In genomic region chr16:95438848-95439540, GRCm38 (mm10) we compare ENCODE assay signal across 8 mouse cellular contexts.
DNase-seq lines count a peak whose midpoint lies in the region; ATAC-seq and TF ChIP-seq lines count a peak whose summit lies in the region.

No protein-coding gene starts in this region.

- no peak for DNase-seq in gastrocnemius, adult 2 months
- DNase-seq in gastrocnemius, postnatal 4 days (ENCODE audit: low spot score in 2 of 2) = no peak
- DNase-seq in stomach, postnatal 0 days (ENCODE audit: low spot score) = no peak
- DNase-seq in midbrain, postnatal 0 days (ENCODE audit: low spot score) = no peak
- DNase-seq in right cerebral cortex, adult 2 months (ENCODE audit: low spot score in 2 of 2) = no peak
- DNase-seq in layer of hippocampus, adult 8-10 months (ENCODE audit: low spot score in 2 of 2) = no peak

- WGBS in liver, embryonic 15.5 days (ENCODE audit: insufficient replicate concordance) = 14% methylated on average over 17 of the region's 17 CpGs
- 59% methylated on average over 17 of the region's 17 CpGs for WGBS in stomach, postnatal 0 days
- WGBS in midbrain, postnatal 0 days = 80% methylated on average over 17 of the region's 17 CpGs

- ATAC-seq in hematopoietic stem cell, adult 5-6 weeks (replicated peaks in 1 of 2; ENCODE audit: insufficient read depth in 1 of 2, low FRiP score in 2 of 2, low TSS enrichment in 1 of 2, low read depth in 1 of 2, poor library complexity in 2 of 2, severe bottlenecking in 2 of 2) = peak; percentile 62 to 70
- peak; percentile 53 for ATAC-seq in liver, embryonic 15.5 days (ENCODE audit: insufficient read depth)
- peak; percentile 29; the same call in 1 of the 2 replicates for ATAC-seq in stomach, postnatal 0 days (ENCODE audit: low FRiP score, low TSS enrichment)
- no peak for ATAC-seq in midbrain, postnatal 0 days (ENCODE audit: low FRiP score)

- peak overlapping the region; percentile 86 for H3K27ac ChIP-seq in gastrocnemius, adult 2 months
- 0 out of 2 replicates have a peak overlapping the region, but pooled peaks have one; percentile 38 for H3K27ac ChIP-seq in liver, embryonic 15.5 days (replicated peaks)
- H3K27ac ChIP-seq in stomach, postnatal 0 days (replicated peaks) = no peak overlapping the region; the same call in 1 of the 2 replicates
- H3K27ac ChIP-seq in midbrain, postnatal 0 days (ENCODE audit: low read depth, low read length) = no peak overlapping the region

- no peak overlapping the region for H3K9ac ChIP-seq in liver, embryonic 15.5 days
- H3K9ac ChIP-seq in stomach, postnatal 0 days (ENCODE audit: low read length) = no peak overlapping the region
- H3K9ac ChIP-seq in midbrain, postnatal 0 days (replicated peaks; ENCODE audit: low read length, poor library complexity, severe bottlenecking) = no peak overlapping the region

- TF ChIP-seq EP300 in stomach, postnatal 0 days (optimal IDR thresholded peaks at IDR 0.05) = no peak

- no peak for TF ChIP-seq CTCF in gastrocnemius, adult 2 months (IDR thresholded peaks at IDR 0.05)
- no peak for TF ChIP-seq CTCF in stomach, postnatal 0 days (IDR thresholded peaks at IDR 0.05; ENCODE audit: low read depth)
- no peak for TF ChIP-seq CTCF in midbrain, postnatal 0 days (IDR thresholded peaks at IDR 0.05)

- peaks cover 13% of the 10 kb centered on the region; the same call in 1 of the 2 replicates for H3K27me3 ChIP-seq in liver, embryonic 15.5 days
- no peaks in the 10 kb centered on the region for H3K27me3 ChIP-seq in stomach, postnatal 0 days (ENCODE audit: control insufficient read depth, insufficient read depth, low read length)
- H3K27me3 ChIP-seq in midbrain, postnatal 0 days (ENCODE audit: insufficient read depth, low read length) = no peaks in the 10 kb centered on the region

- H3K36me3 ChIP-seq in liver, embryonic 15.5 days (replicated peaks) = no peaks in the 10 kb centered on the region
- H3K36me3 ChIP-seq in stomach, postnatal 0 days (ENCODE audit: control insufficient read depth, insufficient read depth, low read length) = no peaks in the 10 kb centered on the region
- no peaks in the 10 kb centered on the region for H3K36me3 ChIP-seq in midbrain, postnatal 0 days (ENCODE audit: insufficient read depth, low read length)

- intact Hi-C loops in gastrocnemius, adult 2 months (cut with DNase I) = no loop called here

- peaks cover 35% of the 10 kb centered on the region for H3K4me1 ChIP-seq in liver, embryonic 15.5 days (replicated peaks)
- H3K4me1 ChIP-seq in stomach, postnatal 0 days (replicated peaks; ENCODE audit: control insufficient read depth, insufficient read depth) = no peaks in the 10 kb centered on the region
- H3K4me1 ChIP-seq in midbrain, postnatal 0 days (ENCODE audit: insufficient read depth, low read length) = no peaks in the 10 kb centered on the region; the same call in none of the 2 replicates

- peak overlapping the region; percentile 52 for H3K4me3 ChIP-seq in gastrocnemius, adult 2 months
- H3K4me3 ChIP-seq in liver, embryonic 15.5 days (replicated peaks) = no peak overlapping the region
- H3K4me3 ChIP-seq in stomach, postnatal 0 days (ENCODE audit: low read depth, low read length) = no peak overlapping the region
- H3K4me3 ChIP-seq in midbrain, postnatal 0 days (ENCODE audit: low read depth, low read length) = no peak overlapping the region

- peak overlapping the region; percentile 40 for H3K4me2 ChIP-seq in liver, embryonic 15.5 days
- no peak overlapping the region for H3K4me2 ChIP-seq in stomach, postnatal 0 days (replicated peaks; ENCODE audit: low read depth)
- no peak overlapping the region for H3K4me2 ChIP-seq in midbrain, postnatal 0 days (ENCODE audit: low read depth, low read length, poor library complexity, severe bottlenecking)

- no peaks in the 10 kb centered on the region for H3K9me3 ChIP-seq in liver, embryonic 15.5 days (replicated peaks)
- no peaks in the 10 kb centered on the region for H3K9me3 ChIP-seq in stomach, postnatal 0 days (ENCODE audit: control insufficient read depth, low read length)
- H3K9me3 ChIP-seq in midbrain, postnatal 0 days (ENCODE audit: low read length) = no peaks in the 10 kb centered on the region

Comparison
In these comparisons a context has a peak if more than half of its experiments do, and no peak if none do; other contexts are left out.
1. H3K27ac ChIP-seq: peak in gastrocnemius, adult 2 months (single experiment) and liver, embryonic 15.5 days (single experiment); none in stomach, postnatal 0 days (single experiment) and midbrain, postnatal 0 days (single experiment).